Mouse (Mus musculus) liver, embryonic 14.5 days (tissue): Measurements from ENCODE around the gene Tspan11.

Source experiments
- CTCF ChIP-seq: IDR thresholded peaks from 2 replicates; pipeline ENCODE4 v1.5.1; 2016; ENCODE audit warnings: antibody characterized with exemption, low read depth, control low read depth
- EP300 ChIP-seq: IDR thresholded peaks from 2 replicates; pipeline ENCODE4 v1.6.1; 2016; ENCODE audit warnings: antibody characterized with exemption, low read depth

DNA sequence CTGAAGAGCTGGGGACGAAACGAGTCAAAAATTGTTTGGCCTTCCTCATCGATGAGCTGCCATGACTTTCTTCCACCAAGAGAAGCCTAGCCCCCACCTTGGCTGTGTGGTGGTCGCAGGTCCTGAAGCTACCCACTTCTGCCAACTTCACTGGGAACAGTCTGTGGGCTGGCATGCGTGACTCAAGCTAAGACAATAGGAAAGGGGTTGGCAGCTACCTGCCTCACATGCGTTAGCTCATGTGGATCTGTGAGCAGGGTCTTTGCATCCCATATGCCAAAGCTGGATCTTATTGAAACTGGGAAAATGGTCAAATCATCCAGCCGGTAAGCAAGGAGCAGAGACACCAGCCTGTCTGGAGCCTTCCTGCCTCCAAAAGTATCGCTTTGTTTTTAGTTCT, 14.8 kb upstream of the Tspan11 start:
- TF ChIP-seq EP300: no peak
- TF ChIP-seq CTCF: no peak
